Mouse (Mus musculus): ENCODE data around the gene Kif18b. TPM values are rescaled to one million over a fixed set of nuclear protein-coding genes. Genes with fewer than 3 reads are reported as not detected.

Gene Kif18b
- polyA plus RNA-seq, 1 experiment = 15.7 TPM

GRCm38 (mm10) chr11:102888135-102888534 is 36.8 kb downstream of the Kif18b start:
- TF ChIP-seq CTCF (IDR thresholded peaks at IDR 0.05; ENCODE audit: borderline replicate concordance, insufficient read depth, low read length) = no peak
- TF ChIP-seq POLR2A (IDR thresholded peaks at IDR 0.05; ENCODE audit: low read depth, low read length) = no peak

GRCm38 (mm10) chr11:102887433-102887832 is 37.5 kb downstream of the Kif18b start:
- Histone ChIP-seq H3K4me1 (ENCODE audit: control insufficient read depth, insufficient read depth, low read length) (no peaks in the 10 kb centered on the region), H3K27ac (ENCODE audit: insufficient read depth, low read length) (no peak overlapping the region), H3K4me3 (ENCODE audit: insufficient read depth, low read length) (no peak overlapping the region)
- TF ChIP-seq POLR2A (IDR thresholded peaks at IDR 0.05; ENCODE audit: low read depth, low read length) = no peak
- no peak for TF ChIP-seq CTCF (IDR thresholded peaks at IDR 0.05; ENCODE audit: borderline replicate concordance, insufficient read depth, low read length)

More at GRCm38 (mm10) chr11:102888135-102888534, 36.8 kb downstream of the Kif18b start:
- Histone ChIP-seq H3K4me3 (ENCODE audit: insufficient read depth, low read length) (no peak overlapping the region), H3K27ac (ENCODE audit: insufficient read depth, low read length) (no peak overlapping the region), H3K4me1 (ENCODE audit: control insufficient read depth, insufficient read depth, low read length) (no peaks in the 10 kb centered on the region)

- no peak for TF ChIP-seq CTCF (IDR thresholded peaks at IDR 0.05; ENCODE audit: borderline replicate concordance, insufficient read depth, low read length)
- TF ChIP-seq POLR2A (IDR thresholded peaks at IDR 0.05; ENCODE audit: low read depth, low read length) = no peak
- no peak within 1 kb of the TSS for H3K4me3 ChIP-seq (ENCODE audit: insufficient read depth, low read length)
- no peaks in the 10 kb centered on the region for H3K4me1 ChIP-seq (ENCODE audit: control insufficient read depth, insufficient read depth, low read length)
Observed at GRCm38 (mm10) chr11:102884616-102885219, 40.2 kb downstream of the Kif18b start, which contains the start of gene Fam187a. Gene Fam187a (plus strand): TSS chr11:102885169.

GRCm38 (mm10) chr11:102881314-102882198 is 43.4 kb downstream of the Kif18b start:
- H3K27ac ChIP-seq (ENCODE audit: insufficient read depth, low read length) = no peak overlapping the region

More at GRCm38 (mm10) chr11:102884616-102885219, 40.2 kb downstream of the Kif18b start, which contains the start of gene Fam187a:
- no peak within 1 kb of the TSS for H3K27ac ChIP-seq (ENCODE audit: insufficient read depth, low read length)

GRCm38 (mm10) chr11:102880585-102881313 is 44.2 kb downstream of the Kif18b start, which contains the start of the genes Eftud2 and Ccdc103:
Gene Eftud2 (minus strand): TSS chr11:102880985.
Gene Ccdc103 (plus strand): TSS chr11:102881204.
- H3K4me1 ChIP-seq (ENCODE audit: control insufficient read depth, insufficient read depth, low read length) = peaks cover 5% of the 10 kb centered on the region
- peak within 1 kb of the TSS; percentile 56 for H3K27ac ChIP-seq (ENCODE audit: insufficient read depth, low read length)
- TF ChIP-seq CTCF (IDR thresholded peaks at IDR 0.05; ENCODE audit: borderline replicate concordance, insufficient read depth, low read length) (no peak), POLR2A (IDR thresholded peaks at IDR 0.05; ENCODE audit: low read depth, low read length) (peak; percentile 76)
- peak within 1 kb of the TSS; percentile 92 for H3K4me3 ChIP-seq (ENCODE audit: insufficient read depth, low read length)

More at GRCm38 (mm10) chr11:102881314-102882198, 43.4 kb downstream of the Kif18b start:
- peaks cover 5% of the 10 kb centered on the region for H3K4me1 ChIP-seq (ENCODE audit: control insufficient read depth, insufficient read depth, low read length)
- H3K4me3 ChIP-seq (ENCODE audit: insufficient read depth, low read length) = peak overlapping the region; percentile 63
- no peak for TF ChIP-seq POLR2A (IDR thresholded peaks at IDR 0.05; ENCODE audit: low read depth, low read length)

GRCm38 (mm10) chr11:102879558-102879957 is 45.4 kb downstream of the Kif18b start:
- no peak overlapping the region for H3K27ac ChIP-seq (ENCODE audit: insufficient read depth, low read length)
- TF ChIP-seq CTCF (IDR thresholded peaks at IDR 0.05; ENCODE audit: borderline replicate concordance, insufficient read depth, low read length) (no peak), POLR2A (IDR thresholded peaks at IDR 0.05; ENCODE audit: low read depth, low read length) (no peak)
- H3K4me3 ChIP-seq (ENCODE audit: insufficient read depth, low read length) = peak overlapping the region; percentile 6; the same call in 1 of the 2 replicates
- peaks cover 5% of the 10 kb centered on the region for H3K4me1 ChIP-seq (ENCODE audit: control insufficient read depth, insufficient read depth, low read length)

GRCm38 (mm10) chr11:102874801-102875334 is 50.1 kb downstream of the Kif18b start:
- H3K4me3 ChIP-seq (ENCODE audit: insufficient read depth, low read length) = no peak overlapping the region
- peaks cover 5% of the 10 kb centered on the region for H3K4me1 ChIP-seq (ENCODE audit: control insufficient read depth, insufficient read depth, low read length)
- no peak overlapping the region for H3K27ac ChIP-seq (ENCODE audit: insufficient read depth, low read length)
- TF ChIP-seq POLR2A (IDR thresholded peaks at IDR 0.05; ENCODE audit: low read depth, low read length) = no peak
- no peak for TF ChIP-seq CTCF (IDR thresholded peaks at IDR 0.05; ENCODE audit: borderline replicate concordance, insufficient read depth, low read length)

- no peak overlapping the region for H3K27ac ChIP-seq (ENCODE audit: insufficient read depth, low read length)
- TF ChIP-seq POLR2A (IDR thresholded peaks at IDR 0.05; ENCODE audit: low read depth, low read length) (no peak), CTCF (IDR thresholded peaks at IDR 0.05; ENCODE audit: borderline replicate concordance, insufficient read depth, low read length) (no peak)
- no peak overlapping the region for H3K4me3 ChIP-seq (ENCODE audit: insufficient read depth, low read length)
- no peaks in the 10 kb centered on the region for H3K4me1 ChIP-seq (ENCODE audit: control insufficient read depth, insufficient read depth, low read length)
Observed at GRCm38 (mm10) chr11:102864272-102864671, 60.7 kb downstream of the Kif18b start.

GRCm38 (mm10) chr11:102859933-102860332 is 65.0 kb downstream of the Kif18b start:
- no peak overlapping the region for H3K27ac ChIP-seq (ENCODE audit: insufficient read depth, low read length)

More at GRCm38 (mm10) chr11:102859933-102860332, 65.0 kb downstream of the Kif18b start:
- Histone ChIP-seq H3K4me1 (ENCODE audit: control insufficient read depth, insufficient read depth, low read length) (no peaks in the 10 kb centered on the region), H3K4me3 (ENCODE audit: insufficient read depth, low read length) (no peak overlapping the region)
- TF ChIP-seq CTCF (IDR thresholded peaks at IDR 0.05; ENCODE audit: borderline replicate concordance, insufficient read depth, low read length) (no peak), POLR2A (IDR thresholded peaks at IDR 0.05; ENCODE audit: low read depth, low read length) (no peak)
